Mouse (Mus musculus) embryonic facial prominence, embryonic 11.5 days (tissue): Measurements from ENCODE around the gene Aatk. TPM values are rescaled to one million over a fixed set of nuclear protein-coding genes. Genes with fewer than 3 reads are reported as not detected.
A peak's percentile ranks its signal among the peaks of the same experiment; 100 is the strongest.

ENCODE experiments used
- ATAC-seq: fragments of 200-750 bp; cut with Nextera tagmentation; replicated peaks from 2 replicates; pipeline ENCODE4 v1.8.0; 2017; ENCODE audit warnings: low read depth; ENCODE audit not compliant: insufficient number of reproducible peaks, low FRiP score, low TSS enrichment
- DNase-seq: peaks from one replicate; pipeline ENCODE4 v3.0.0-alpha.2; 2015; ENCODE audit warnings: low spot score
- H3K27ac ChIP-seq: fragments of 300-500 bp; sonication (generic); replicated peaks from 2 replicates; pipeline ENCODE4 v1.5.1; 2014; ENCODE audit warnings: mild to moderate bottlenecking, low read depth, low read length, control low read depth
- H3K27me3 ChIP-seq: fragments of 300-500 bp; sonication (generic); 2 replicates; pipeline ENCODE4 v1.6.1; 2014; ENCODE audit warnings: mild to moderate bottlenecking, low read length, moderate library complexity, mixed read lengths; ENCODE audit not compliant: control insufficient read depth, insufficient read depth
- H3K36me3 ChIP-seq: fragments of 300-500 bp; sonication (generic); replicated peaks from 2 replicates; pipeline ENCODE4 v1.6.1; 2014; ENCODE audit warnings: low read depth, mild to moderate bottlenecking, low read length, moderate library complexity, mixed read lengths; ENCODE audit not compliant: control insufficient read depth, insufficient read depth
- H3K4me1 ChIP-seq: fragments of 300-500 bp; sonication (generic); 2 replicates; pipeline ENCODE4 v1.6.1; 2014; ENCODE audit warnings: low read length, mixed read lengths; ENCODE audit not compliant: control insufficient read depth, insufficient read depth
- H3K4me2 ChIP-seq: fragments of 300-500 bp; sonication (generic); 2 replicates; pipeline ENCODE4 v1.6.1; 2014; ENCODE audit warnings: low read depth, mild to moderate bottlenecking, control low read depth, low read length, moderate library complexity
- H3K4me3 ChIP-seq: fragments of 300-500 bp; sonication (generic); 2 replicates; pipeline ENCODE4 v1.5.1; 2014; ENCODE audit warnings: low read depth, low read length, control low read depth
- H3K9ac ChIP-seq: fragments of 300-500 bp; sonication (generic); replicated peaks from 2 replicates; pipeline ENCODE4 v1.6.1; 2014; ENCODE audit warnings: mild to moderate bottlenecking, control low read depth, low read length
- H3K9me3 ChIP-seq: fragments of 300-500 bp; sonication (generic); replicated peaks from 2 replicates; pipeline ENCODE4 v1.6.1; 2016; ENCODE audit warnings: mild to moderate bottlenecking, low read length, inconsistent platforms, mixed read lengths; ENCODE audit not compliant: control insufficient read depth
- WGBS: fragments of 180-500 bp; shearing (Covaris S2); extraction: QIAGEN DNeasy Blood & Tissue Kit; methylation state at CpG from one replicate; pipeline ENCODE4 v1.1.7; 2014; 5-methylcytosine and 5-hydroxymethylcytosine counted together
- polyA plus RNA-seq: library from polyadenylated mRNA; unstranded; fragments of >200 nt; fragmentation: Nextera tagmentation; extraction: Ambion mirVana; gene quantifications from 2 replicates; pipeline ENCODE4 v1.2.1, GENCODE M21; 2014

The Aatk gene
- 1.1 and 1.2 TPM in 2 replicates for polyA plus RNA-seq

DNA sequence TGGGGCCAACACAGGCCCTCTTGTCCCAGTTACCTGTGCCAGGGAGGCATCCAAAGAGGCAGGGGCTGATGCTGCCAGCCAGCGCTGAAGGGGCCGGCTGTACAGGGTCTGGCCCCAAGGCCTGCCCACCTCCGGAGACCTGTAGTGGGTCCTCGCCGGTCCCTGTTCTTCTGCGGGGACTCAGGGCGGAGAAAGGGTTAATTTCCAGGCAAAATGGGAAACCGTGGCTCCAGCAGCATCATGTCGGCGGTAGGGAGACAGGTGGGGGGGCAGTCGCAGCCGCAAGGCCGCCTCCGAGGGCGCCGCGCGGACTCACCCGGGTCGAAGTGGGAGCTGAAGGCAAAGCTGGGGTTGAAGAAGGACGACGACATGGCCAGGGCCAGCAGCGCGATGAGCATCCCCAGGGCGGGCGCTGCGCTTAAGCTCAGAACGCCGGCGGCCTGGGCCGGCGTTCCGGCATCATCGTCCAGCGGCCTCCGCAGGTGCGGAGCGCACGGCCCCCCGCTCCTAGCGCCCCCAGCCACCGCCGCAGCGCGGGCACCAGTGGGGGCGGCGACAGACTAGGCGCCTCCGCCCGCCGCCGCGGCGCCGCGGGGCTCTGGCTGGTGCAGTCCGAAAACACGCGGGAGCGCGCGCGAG is at the start of gene Aatk:
TSS of gene Aatk (minus strand) at position 615 of the 639 bp plus-strand sequence.
- H3K4me3 ChIP-seq, result peak within 1 kb of the TSS; percentile 67
- H3K27ac ChIP-seq, result no peak within 1 kb of the TSS
- 1% methylated on average over 60 of the region's 63 CpGs for WGBS
- H3K9me3 ChIP-seq, result no peaks in the 10 kb centered on the region
- peak within 1 kb of the TSS; percentile 100 for H3K4me2 ChIP-seq
- ATAC-seq, result 0 out of 2 replicates have a peak, but pooled peaks have one; percentile 20
- peak; percentile 53 for DNase-seq
- H3K4me1 ChIP-seq, result peaks cover 10% of the 10 kb centered on the region; the same call in 1 of the 2 replicates
- peak within 1 kb of the TSS; percentile 74 for H3K9ac ChIP-seq
- peaks cover 19% of the 10 kb centered on the region for H3K27me3 ChIP-seq
- no peaks in the 10 kb centered on the region for H3K36me3 ChIP-seq

DNA sequence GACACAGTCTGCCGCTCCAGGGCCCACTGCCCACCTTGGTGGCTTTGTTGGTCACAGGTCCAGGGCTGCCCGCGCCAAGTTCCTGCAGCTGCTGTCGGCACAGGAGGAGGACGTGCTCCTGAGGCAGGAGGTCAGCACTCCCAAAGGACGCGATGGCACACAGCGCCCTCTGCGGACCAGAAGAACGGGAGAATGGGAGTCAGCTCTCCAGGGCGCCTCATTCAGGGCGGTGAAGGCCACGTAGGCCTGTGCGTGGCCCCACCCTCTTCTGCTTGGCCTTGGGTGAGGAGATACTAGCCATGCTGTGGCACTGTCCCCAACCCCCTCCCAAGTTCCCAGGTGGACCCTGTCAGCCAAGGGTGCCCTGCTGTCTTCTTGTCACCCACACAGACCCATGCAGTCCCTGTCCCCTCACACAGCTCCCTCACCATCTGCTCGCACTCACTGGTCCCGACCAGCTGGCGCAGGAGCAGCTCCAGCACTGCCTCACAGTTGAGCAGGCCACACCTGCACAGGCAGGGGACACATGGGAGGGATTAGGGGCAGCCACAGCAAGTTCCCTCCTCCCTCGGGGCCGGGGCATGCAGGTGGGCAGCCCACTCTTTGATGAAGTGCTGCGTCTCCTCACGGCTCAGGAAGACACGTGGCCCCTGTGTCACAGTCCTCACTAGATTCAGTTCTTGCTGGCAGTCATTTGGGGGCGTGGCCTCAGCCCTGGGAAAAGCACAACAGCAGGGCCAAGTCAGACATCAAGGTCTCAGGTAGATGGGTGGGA is 46.0 kb upstream of the Aatk start:
- H3K4me2 ChIP-seq, result no peak overlapping the region
- no peak overlapping the region for H3K27ac ChIP-seq
- no peak for ATAC-seq
- WGBS, result 76% methylated on average over 23 of the region's 23 CpGs
- no peak overlapping the region for H3K4me3 ChIP-seq
- H3K27me3 ChIP-seq, result no peaks in the 10 kb centered on the region
- no peak for DNase-seq
- H3K36me3 ChIP-seq, result peaks cover 9% of the 10 kb centered on the region
- H3K4me1 ChIP-seq, result peaks cover 5% of the 10 kb centered on the region; the same call in 1 of the 2 replicates
- no peaks in the 10 kb centered on the region for H3K9me3 ChIP-seq
- no peak overlapping the region for H3K9ac ChIP-seq

DNA sequence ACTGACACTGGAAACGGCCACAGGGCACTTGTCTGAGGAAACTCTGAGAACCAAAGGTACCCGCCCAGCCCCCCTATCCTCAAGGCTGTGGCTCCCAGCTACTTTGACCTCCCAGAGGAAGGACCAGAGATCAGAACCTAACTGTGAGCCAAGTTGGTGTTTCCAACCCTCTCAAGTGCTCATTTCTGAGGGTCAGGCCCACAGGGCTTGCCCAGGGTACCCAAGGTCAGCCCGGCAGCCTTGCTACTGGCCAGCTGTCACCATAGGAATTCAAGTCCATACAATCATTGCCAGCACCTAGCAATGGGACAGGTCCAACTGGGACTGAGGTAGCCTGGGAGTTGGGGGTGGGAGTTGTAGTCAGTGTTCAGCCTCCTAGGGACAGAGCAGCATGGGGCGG is 43.7 kb upstream of the Aatk start:
- ATAC-seq (no peak), DNase-seq (no peak)
- H3K4me3 ChIP-seq, result no peak overlapping the region
- peaks cover 9% of the 10 kb centered on the region for H3K36me3 ChIP-seq
- H3K9me3 ChIP-seq, result no peaks in the 10 kb centered on the region
- H3K27me3 ChIP-seq, result no peaks in the 10 kb centered on the region
- H3K4me2 ChIP-seq, result no peak overlapping the region
- no peak overlapping the region for H3K9ac ChIP-seq
- H3K4me1 ChIP-seq, result peaks cover under 1% of the 10 kb centered on the region; the same call in 1 of the 2 replicates
- H3K27ac ChIP-seq, result no peak overlapping the region
- WGBS, result 91% methylated on average over 4 of the region's 4 CpGs

DNA sequence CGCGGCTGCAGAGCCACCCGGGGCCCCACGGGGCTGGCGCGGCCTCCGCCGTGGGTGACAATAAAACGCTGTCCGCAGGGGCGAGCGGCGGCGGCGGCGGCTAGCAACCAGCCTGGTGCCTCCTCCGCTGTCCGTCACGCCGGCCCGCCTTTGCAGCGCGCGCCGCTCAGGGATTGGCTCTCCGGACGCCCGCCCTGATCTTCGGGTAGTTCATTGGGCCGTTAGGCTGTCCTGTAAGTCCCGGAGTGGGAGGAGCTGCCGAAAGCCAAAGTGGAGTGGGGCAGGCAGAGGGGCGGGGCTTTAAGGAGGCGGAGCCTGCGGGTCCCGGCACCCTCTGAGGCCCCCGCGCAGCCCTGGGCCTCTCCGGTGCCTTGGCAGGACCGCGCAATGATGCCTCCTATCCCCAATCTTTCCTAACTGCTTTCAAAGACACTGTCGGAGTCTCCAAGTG is 39.8 kb upstream of the Aatk start, which contains the start of gene Cep131:
TSS of gene Cep131 (minus strand) at position 126 of the 451 bp plus-strand sequence.
- Histone ChIP-seq H3K4me2 (peak within 1 kb of the TSS; percentile 80), H3K9me3 (no peaks in the 10 kb centered on the region), H3K27me3 (no peaks in the 10 kb centered on the region), H3K9ac (peak within 1 kb of the TSS; percentile 93), H3K27ac (peak within 1 kb of the TSS; percentile 52; the same call in 1 of the 2 replicates), H3K36me3 (peaks cover 5% of the 10 kb centered on the region), H3K4me1 (peaks cover 4% of the 10 kb centered on the region), H3K4me3 (peak within 1 kb of the TSS; percentile 98)
- under 1% methylated on average over 38 of the region's 42 CpGs for WGBS
- ATAC-seq (peak; percentile 99), DNase-seq (peak; percentile 98)

DNA sequence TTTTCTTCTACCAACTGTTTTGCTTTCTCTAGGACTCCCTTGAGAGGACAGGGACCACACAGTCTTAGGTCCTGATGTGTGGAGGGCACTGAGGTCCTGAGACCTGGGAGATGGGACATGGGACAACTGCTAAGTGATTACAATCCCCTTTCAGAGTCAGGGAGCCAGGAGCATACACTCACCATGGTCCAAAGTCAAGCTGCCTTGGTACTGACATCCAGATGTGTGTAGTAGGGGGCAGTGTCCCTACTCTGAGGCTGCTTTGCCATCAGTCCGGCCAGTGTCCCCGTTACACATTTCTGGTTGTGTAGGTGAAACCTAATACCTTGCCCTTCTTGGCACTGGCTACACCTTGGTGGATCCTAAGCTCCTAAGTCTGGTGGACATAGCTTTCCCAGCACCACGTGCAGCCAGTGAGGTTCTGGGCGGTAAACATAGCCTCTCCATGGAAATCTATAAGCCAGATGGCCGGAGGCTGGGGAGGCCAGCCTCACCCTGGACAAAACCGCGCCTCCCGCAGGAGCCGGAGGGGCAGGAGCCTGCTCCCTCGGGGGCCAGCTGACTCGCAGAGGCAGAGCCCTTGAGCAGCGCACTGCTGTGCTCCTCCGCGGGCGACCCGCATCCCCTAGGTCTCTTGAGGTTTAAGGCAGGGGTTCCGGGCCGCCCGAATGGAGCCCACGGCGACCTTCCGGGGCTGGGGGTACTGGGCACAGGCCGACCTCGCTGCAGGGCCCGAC is 39.1 kb upstream of the Aatk start:
- Histone ChIP-seq H3K4me2 (peak overlapping the region; percentile 80), H3K9ac (peak overlapping the region; percentile 93), H3K9me3 (no peaks in the 10 kb centered on the region), H3K36me3 (peaks cover 5% of the 10 kb centered on the region), H3K27me3 (no peaks in the 10 kb centered on the region), H3K4me3 (peak overlapping the region; percentile 98), H3K27ac (peak overlapping the region; percentile 52; the same call in 1 of the 2 replicates), H3K4me1 (peaks cover 4% of the 10 kb centered on the region)
- DNase-seq, result peak; percentile 18
- WGBS, result under 1% methylated on average over 25 of the region's 25 CpGs
- ATAC-seq, result peak; percentile 46

DNA sequence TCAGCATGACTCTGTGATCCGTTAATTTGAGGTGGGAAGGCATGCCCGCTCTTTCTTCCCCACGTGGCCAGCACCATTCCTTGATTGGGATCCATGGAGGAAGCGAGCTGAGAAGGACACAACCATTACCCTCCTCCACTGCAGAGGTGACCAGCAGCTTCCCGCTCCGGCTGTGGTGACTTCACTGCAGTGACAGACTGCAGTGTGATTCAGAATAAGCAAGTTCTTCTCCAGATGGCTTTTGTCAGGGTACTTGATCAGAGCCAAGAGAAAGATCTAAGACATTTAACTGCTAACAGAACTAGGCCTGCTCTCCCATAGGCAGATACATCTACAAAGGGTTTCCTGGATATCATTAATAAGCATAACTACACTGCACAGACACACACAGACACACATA is 33.3 kb upstream of the Aatk start:
- Histone ChIP-seq H3K4me3 (no peak overlapping the region), H3K9ac (no peak overlapping the region), H3K36me3 (peaks cover 8% of the 10 kb centered on the region), H3K27me3 (no peaks in the 10 kb centered on the region), H3K27ac (no peak overlapping the region), H3K4me1 (no peaks in the 10 kb centered on the region), H3K4me2 (no peak overlapping the region), H3K9me3 (no peaks in the 10 kb centered on the region)
- DNase-seq (no peak), ATAC-seq (no peak)
- WGBS, result 95% methylated on average over 6 of the region's 6 CpGs

DNA sequence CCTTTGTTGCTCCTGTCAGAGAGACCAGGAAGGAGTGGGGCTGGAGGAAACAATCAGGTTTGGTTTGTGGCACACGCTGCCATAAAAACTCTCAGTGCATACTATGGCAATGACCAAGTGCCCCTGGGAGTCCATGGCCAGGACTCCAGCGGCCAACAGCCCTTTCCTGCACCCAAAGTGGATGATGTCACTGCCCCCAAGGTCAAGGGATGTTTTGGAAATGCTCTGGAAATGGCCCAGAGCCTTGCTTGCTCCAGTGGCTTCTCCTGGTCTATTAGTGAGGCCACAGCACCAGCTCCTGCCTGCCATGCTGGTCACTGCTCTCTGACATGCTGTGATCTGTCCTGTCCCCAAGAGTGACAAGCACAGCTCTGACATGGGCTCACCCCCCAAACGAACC is 29.2 kb upstream of the Aatk start:
- DNase-seq (no peak), ATAC-seq (no peak)
- Histone ChIP-seq H3K9ac (no peak overlapping the region), H3K36me3 (peaks cover 12% of the 10 kb centered on the region), H3K4me3 (no peak overlapping the region), H3K27ac (no peak overlapping the region), H3K27me3 (no peaks in the 10 kb centered on the region), H3K4me2 (no peak overlapping the region), H3K4me1 (no peaks in the 10 kb centered on the region), H3K9me3 (no peaks in the 10 kb centered on the region)
- WGBS, result 80% methylated on average over 3 of the region's 3 CpGs
